ENCODE assay signal across 8 mouse cellular contexts in genomic region chr9:92542591-92543416, GRCm38 (mm10). TPM values are rescaled to one million over a fixed set of nuclear protein-coding genes. Genes with fewer than 3 reads are reported as not detected.
A peak's percentile ranks its signal among the peaks of the same experiment; 100 is the strongest.
DNase-seq lines count a peak whose midpoint lies in the region; ATAC-seq and TF ChIP-seq lines count a peak whose summit lies in the region.

No protein-coding gene starts in this region.

- peaks cover 2% of the 10 kb centered on the region for H3K36me3 ChIP-seq in C2C12 (ENCODE audit: control insufficient read depth, insufficient read depth)
- no peaks in the 10 kb centered on the region for H3K36me3 ChIP-seq in forebrain, embryonic 11.5 days (ENCODE audit: control insufficient read depth, insufficient read depth, low read length)

- peak; percentile 78 for ATAC-seq in forebrain, embryonic 11.5 days (replicated peaks; ENCODE audit: low FRiP score)
- no peak for ATAC-seq in erythroid progenitor cell, adult 5-6 weeks (replicated peaks; ENCODE audit: low FRiP score, poor library complexity, severe bottlenecking)

- H3K79me3 ChIP-seq in C2C12 (ENCODE audit: low read depth) = peaks cover 33% of the 10 kb centered on the region

- no peaks in the 10 kb centered on the region for H3K9me3 ChIP-seq in forebrain, embryonic 11.5 days (ENCODE audit: control insufficient read depth, low read length)

- H3K79me2 ChIP-seq in C2C12 (ENCODE audit: control insufficient read depth, insufficient read depth) = peaks cover 66% of the 10 kb centered on the region

- peaks cover 6% of the 10 kb centered on the region for H3K4me1 ChIP-seq in forebrain, embryonic 11.5 days (replicated peaks; ENCODE audit: control insufficient read depth, insufficient read depth, low read length)

- intact Hi-C loops in heart, postnatal 14 days (cut with DNase I) = loop anchor here (5.0 kb wide), 3 partner anchors 41 to 69 kb away; no protein-coding TSS in a partner anchor

- 2% methylated on average over 31 of the region's 31 CpGs for WGBS in forebrain, embryonic 11.5 days

- no peaks in the 10 kb centered on the region for H3K27me3 ChIP-seq in C2C12 (ENCODE audit: control insufficient read depth, insufficient read depth, insufficient read length)
- H3K27me3 ChIP-seq in forebrain, embryonic 11.5 days (ENCODE audit: control insufficient read depth, insufficient read depth, low read length) = no peaks in the 10 kb centered on the region

- peak overlapping the region; percentile 50 for H3K4me3 ChIP-seq in C2C12 (ENCODE audit: insufficient read depth, poor library complexity, severe bottlenecking)
- peak overlapping the region; percentile 69 for H3K4me3 ChIP-seq in forebrain, embryonic 11.5 days (ENCODE audit: low read depth, low read length)

- peak overlapping the region; percentile 83 for H3K9ac ChIP-seq in forebrain, embryonic 11.5 days (ENCODE audit: low read length)

- peak overlapping the region; percentile 79 for H3ac ChIP-seq in C2C12 (ENCODE audit: control insufficient read depth, insufficient read length, low read depth)

- TF ChIP-seq CTCF in C2C12 (IDR thresholded peaks at IDR 0.05; ENCODE audit: control insufficient read depth, insufficient read depth, insufficient read length) = no peak

- peak overlapping the region; percentile 63 for H3K27ac ChIP-seq in forebrain, embryonic 11.5 days (ENCODE audit: low read depth, low read length)

- peak overlapping the region; percentile 73 for H3K4me2 ChIP-seq in forebrain, embryonic 11.5 days (ENCODE audit: low read depth, low read length, severe bottlenecking)

- peak; percentile 57 for DNase-seq in ZHBTc4 (ENCODE audit: low read depth, low spot score)
- DNase-seq in forebrain, embryonic 11.5 days (ENCODE audit: low spot score) = no peak
- DNase-seq in heart, postnatal 14 days = peak; percentile 57 to 58
- peak; percentile 29 to 64 for DNase-seq in kidney, postnatal 36 days
- peak; percentile 58 for DNase-seq in lung, postnatal 10 days
- peak; percentile 33 for DNase-seq in ovary, postnatal 14 days (ENCODE audit: low spot score)

TF ChIP-seq in C2C12, 6 proteins besides CTCF, POLR2A, EP300 and RAD21:
- TF ChIP-seq CEBPB (IDR thresholded peaks at IDR 0.05; ENCODE audit: low read depth) (no peak), MYOG (IDR thresholded peaks at IDR 0.05; ENCODE audit: control insufficient read depth, extremely low read depth, insufficient read length) (no peak), USF1 (IDR thresholded peaks at IDR 0.05; ENCODE audit: low read depth) (no peak), MAX (IDR thresholded peaks at IDR 0.05) (no peak), FOSL1 (IDR thresholded peaks at IDR 0.05; ENCODE audit: insufficient read depth, low read length, poor library complexity, severe bottlenecking) (no peak), MYOD1 (IDR thresholded peaks at IDR 0.05; ENCODE audit: control insufficient read depth, insufficient read length, low read depth) (no peak)

RNA-seq across cellular contexts. Expression of gene Plod2, which starts 0.8 kb away (rescaled TPM):
- 14.8 TPM for polyA plus RNA-seq in C2C12 (2012; fragmentation: generic; extraction: Trizol)
- 26.2 and 30.5 TPM in 2 replicates for polyA plus RNA-seq in forebrain, embryonic 11.5 days (2014; fragmentation: Nextera tagmentation; extraction: Ambion mirVana)
- 10 to 100 TPM; 20.1 to 23.4 TPM for total RNA-seq in heart, postnatal 14 days (2021)
- total RNA-seq in erythroid progenitor cell, adult 5-6 weeks (2015; ENCODE audit: low replicate concordance) = not detected in 2 replicates
- total RNA-seq in erythroid progenitor cell, adult 5-6 weeks (2017; ENCODE audit: low replicate concordance) = 0.13 TPM in 1 of 2 replicates, not detected in the other

Comparison
In these comparisons a context has a peak if more than half of its experiments do, and no peak if none do; other contexts are left out.
1. RNA of gene Plod2, which starts 0.8 kb away (total RNA-seq): 20.1 to 23.4 TPM in heart, postnatal 14 days; 0.13 TPM in erythroid progenitor cell, adult 5-6 weeks; every median in the first group is over 10 times any median in the second.